9 mouse cellular contexts compared by ENCODE assay signal in the genomic region with DNA sequence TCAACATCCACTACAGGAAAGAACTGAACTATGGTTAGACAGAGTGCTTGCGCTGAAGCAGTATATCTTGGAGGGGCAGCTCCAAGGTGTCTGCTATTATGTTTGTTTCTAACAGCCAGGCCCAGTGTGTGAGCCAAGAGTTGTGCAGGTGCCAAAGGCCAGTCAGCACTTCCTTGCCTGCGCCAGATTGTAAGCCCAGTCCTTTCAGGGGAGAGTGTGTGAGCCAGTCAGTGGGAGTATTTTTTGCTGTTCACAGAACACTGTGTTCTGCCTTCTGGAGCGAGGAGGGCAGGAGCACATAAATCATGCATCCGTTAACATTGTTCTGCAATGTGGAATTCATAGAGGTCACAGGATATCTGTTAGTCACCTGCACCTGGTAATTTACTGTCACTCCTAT.
A peak's percentile ranks its signal among the peaks of the same experiment; 100 is the strongest.
DNase-seq lines count a peak whose midpoint lies in the region; ATAC-seq lines count a peak whose summit lies in the region.
"Had no signal": no experiment of that assay in that cellular context is flagged by ENCODE, and none has a peak within 500 bp of the region (broad histone marks: within the 10 kb centered on the region; RNA-seq: fewer than 3 reads in every experiment).

No protein-coding gene starts in this region.

- no peaks in the 10 kb centered on the region for H3K9me3 ChIP-seq in hindbrain, embryonic 15.5 days
- no peaks in the 10 kb centered on the region for H3K9me3 ChIP-seq in hindbrain, embryonic 11.5 days (ENCODE audit: control insufficient read depth, low read length)
- H3K9me3 ChIP-seq in heart, embryonic 16.5 days (replicated peaks; ENCODE audit: control insufficient read depth, low read length): no peaks in the 10 kb centered on the region

- DNase-seq in hindbrain, embryonic 11.5 days (ENCODE audit: low spot score): no peak
- DNase-seq in cerebellum, adult 9-11 months: peak; percentile 99
- DNase-seq in layer of hippocampus, adult 8-10 months (ENCODE audit: low spot score in 2 of 2): peak; percentile 58 to 61
- peak; percentile 48 for DNase-seq in ovary, postnatal 36 days (ENCODE audit: low spot score)
- no peak for DNase-seq in thymus, postnatal 4 days
- DNase-seq in liver: no peak

- H3K4me2 ChIP-seq in hindbrain, embryonic 15.5 days: no peak overlapping the region
- no peak overlapping the region for H3K4me2 ChIP-seq in hindbrain, embryonic 11.5 days (replicated peaks; ENCODE audit: low read depth, low read length)
- H3K4me2 ChIP-seq in heart, embryonic 16.5 days (ENCODE audit: low read depth, low read length): no peak overlapping the region

- no peaks in the 10 kb centered on the region for H3K27me3 ChIP-seq in hindbrain, embryonic 15.5 days
- no peaks in the 10 kb centered on the region for H3K27me3 ChIP-seq in hindbrain, embryonic 11.5 days (ENCODE audit: control insufficient read depth, insufficient read depth, low read length)
- H3K27me3 ChIP-seq in heart, embryonic 16.5 days (ENCODE audit: control insufficient read depth, insufficient read depth, low read length): no peaks in the 10 kb centered on the region

- peaks cover 5% of the 10 kb centered on the region for H3K4me1 ChIP-seq in hindbrain, embryonic 15.5 days (replicated peaks)
- H3K4me1 ChIP-seq in hindbrain, embryonic 11.5 days (replicated peaks; ENCODE audit: control insufficient read depth, insufficient read depth, low read length): no peaks in the 10 kb centered on the region
- peaks cover 4% of the 10 kb centered on the region for H3K4me1 ChIP-seq in heart, embryonic 16.5 days (ENCODE audit: control insufficient read depth, insufficient read depth, low read length)

- WGBS in hindbrain, embryonic 15.5 days: 53% methylated on average over 4 of the region's 4 CpGs
- 85% methylated on average over 4 of the region's 4 CpGs for WGBS in hindbrain, embryonic 11.5 days
- WGBS in heart, embryonic 16.5 days: 31% methylated on average over 4 of the region's 4 CpGs

- peak; percentile 85 for ATAC-seq in hindbrain, embryonic 15.5 days (ENCODE audit: low FRiP score, low read depth)
- no peak for ATAC-seq in hindbrain, embryonic 11.5 days (ENCODE audit: low FRiP score)
- peak; percentile 97 for ATAC-seq in heart, embryonic 16.5 days (replicated peaks; ENCODE audit: extremely low read depth, insufficient read depth, low FRiP score)

- no peak overlapping the region for H3K9ac ChIP-seq in hindbrain, embryonic 15.5 days
- H3K9ac ChIP-seq in hindbrain, embryonic 11.5 days (ENCODE audit: low read depth, low read length): no peak overlapping the region
- no peak overlapping the region for H3K9ac ChIP-seq in heart, embryonic 16.5 days (ENCODE audit: low read length)

- no peaks in the 10 kb centered on the region for H3K36me3 ChIP-seq in hindbrain, embryonic 15.5 days
- no peaks in the 10 kb centered on the region for H3K36me3 ChIP-seq in hindbrain, embryonic 11.5 days (ENCODE audit: control insufficient read depth, insufficient read depth, low read length)
- H3K36me3 ChIP-seq in heart, embryonic 16.5 days (ENCODE audit: control insufficient read depth, insufficient read depth): no peaks in the 10 kb centered on the region

- H3K27ac ChIP-seq in hindbrain, embryonic 15.5 days (replicated peaks): 0 out of 2 replicates have a peak overlapping the region, but pooled peaks have one; percentile 38
- no peak overlapping the region for H3K27ac ChIP-seq in hindbrain, embryonic 11.5 days (ENCODE audit: low read depth, low read length)
- H3K27ac ChIP-seq in heart, embryonic 16.5 days (ENCODE audit: low read length): peak overlapping the region; percentile 67

- H3K4me3 ChIP-seq in hindbrain, embryonic 15.5 days: no peak overlapping the region
- H3K4me3 ChIP-seq in hindbrain, embryonic 11.5 days (ENCODE audit: low read depth, low read length): no peak overlapping the region
- H3K4me3 ChIP-seq in heart, embryonic 16.5 days (ENCODE audit: low read length): no peak overlapping the region
- H3K4me3 ChIP-seq: myocyte had no signal

Comparison
In these comparisons a context has a peak if more than half of its experiments do, and no peak if none do; other contexts are left out.
1. DNase-seq: peak in cerebellum, adult 9-11 months (single experiment), layer of hippocampus, adult 8-10 months (2 of 2) and ovary, postnatal 36 days (single experiment); none in hindbrain, embryonic 11.5 days (single experiment), thymus, postnatal 4 days (single experiment) and liver (single experiment).